Mouse (Mus musculus): ENCODE results near the gene Rps6ka5. TPM values are rescaled to one million over a fixed set of nuclear protein-coding genes. Genes with fewer than 3 reads are reported as not detected.

The Rps6ka5 gene
- polyA plus RNA-seq, 1 experiment: 2.1 TPM

- Histone ChIP-seq H3K4me3 (ENCODE audit: extremely low read depth, insufficient read depth, insufficient read length) (no peak overlapping the region), H3K27ac (ENCODE audit: insufficient read depth, low read length) (no peak overlapping the region; the same call in 1 of the 2 replicates), H3K4me1 (ENCODE audit: control insufficient read depth, insufficient read depth, insufficient read length) (peaks cover 9% of the 10 kb centered on the region), H3K36me3 (ENCODE audit: control insufficient read depth, insufficient read depth, low read length) (no peaks in the 10 kb centered on the region), H3K27me3 (ENCODE audit: control insufficient read depth, insufficient read depth, low read length) (no peaks in the 10 kb centered on the region)
- DNase-seq (ENCODE audit: low read depth in 1 of 2, low spot score in 2 of 2): no peak
- TF ChIP-seq CTCF (IDR thresholded peaks at IDR 0.05; ENCODE audit: extremely low read depth, insufficient read depth, insufficient read length, insufficient replicate concordance): no peak
- no peak for TF ChIP-seq POLR2A (IDR thresholded peaks at IDR 0.05; ENCODE audit: low read depth, low read length)
- 9% methylated on average over 9 of the region's 9 CpGs for WGBS
Measured at GRCm38 (mm10) chr12:100539158-100539714, 187.5 kb downstream of the Rps6ka5 start.

- Histone ChIP-seq H3K4me1 (ENCODE audit: control insufficient read depth, insufficient read depth, insufficient read length) (peaks cover 9% of the 10 kb centered on the region), H3K27me3 (ENCODE audit: control insufficient read depth, insufficient read depth, low read length) (no peaks in the 10 kb centered on the region), H3K36me3 (ENCODE audit: control insufficient read depth, insufficient read depth, low read length) (no peaks in the 10 kb centered on the region), H3K27ac (ENCODE audit: insufficient read depth, low read length) (no peak overlapping the region), H3K4me3 (ENCODE audit: extremely low read depth, insufficient read depth, insufficient read length) (no peak overlapping the region)
- TF ChIP-seq POLR2A (IDR thresholded peaks at IDR 0.05; ENCODE audit: low read depth, low read length) (no peak), CTCF (IDR thresholded peaks at IDR 0.05; ENCODE audit: extremely low read depth, insufficient read depth, insufficient read length, insufficient replicate concordance) (no peak)
- no peak for DNase-seq (ENCODE audit: low read depth in 1 of 2, low spot score in 2 of 2)
- 37% methylated on average over 7 of the region's 7 CpGs for WGBS
Measured at GRCm38 (mm10) chr12:100538445-100539157, 188.2 kb downstream of the Rps6ka5 start.

- Histone ChIP-seq H3K27ac (ENCODE audit: insufficient read depth, low read length) (no peak overlapping the region), H3K27me3 (ENCODE audit: control insufficient read depth, insufficient read depth, low read length) (no peaks in the 10 kb centered on the region), H3K4me3 (ENCODE audit: extremely low read depth, insufficient read depth, insufficient read length) (no peak overlapping the region), H3K4me1 (ENCODE audit: control insufficient read depth, insufficient read depth, insufficient read length) (peaks cover 9% of the 10 kb centered on the region), H3K36me3 (ENCODE audit: control insufficient read depth, insufficient read depth, low read length) (no peaks in the 10 kb centered on the region)
- DNase-seq (ENCODE audit: low read depth in 1 of 2, low spot score in 2 of 2): no peak
- 87% methylated on average over 11 of the region's 11 CpGs for WGBS
- TF ChIP-seq CTCF (IDR thresholded peaks at IDR 0.05; ENCODE audit: extremely low read depth, insufficient read depth, insufficient read length, insufficient replicate concordance) (no peak), POLR2A (IDR thresholded peaks at IDR 0.05; ENCODE audit: low read depth, low read length) (no peak)
Measured at GRCm38 (mm10) chr12:100537091-100537490, 189.7 kb downstream of the Rps6ka5 start.

- no peaks in the 10 kb centered on the region for H3K27me3 ChIP-seq (ENCODE audit: control insufficient read depth, insufficient read depth, low read length)
- 92% methylated on average over 12 of the region's 12 CpGs for WGBS
- no peaks in the 10 kb centered on the region for H3K36me3 ChIP-seq (ENCODE audit: control insufficient read depth, insufficient read depth, low read length)
- H3K27ac ChIP-seq (ENCODE audit: insufficient read depth, low read length): no peak overlapping the region
- H3K4me1 ChIP-seq (ENCODE audit: control insufficient read depth, insufficient read depth, insufficient read length): peaks cover 17% of the 10 kb centered on the region
- DNase-seq (ENCODE audit: low read depth in 1 of 2, low spot score in 2 of 2): no peak
- no peak overlapping the region for H3K4me3 ChIP-seq (ENCODE audit: extremely low read depth, insufficient read depth, insufficient read length)
- TF ChIP-seq POLR2A (IDR thresholded peaks at IDR 0.05; ENCODE audit: low read depth, low read length): no peak
- TF ChIP-seq CTCF (IDR thresholded peaks at IDR 0.05; ENCODE audit: extremely low read depth, insufficient read depth, insufficient read length, insufficient replicate concordance): no peak
Measured at GRCm38 (mm10) chr12:100535028-100535427, 191.8 kb downstream of the Rps6ka5 start.

- Histone ChIP-seq H3K27me3 (ENCODE audit: control insufficient read depth, insufficient read depth, low read length) (no peaks in the 10 kb centered on the region), H3K4me3 (ENCODE audit: extremely low read depth, insufficient read depth, insufficient read length) (no peak overlapping the region), H3K4me1 (ENCODE audit: control insufficient read depth, insufficient read depth, insufficient read length) (peaks cover 13% of the 10 kb centered on the region), H3K27ac (ENCODE audit: insufficient read depth, low read length) (no peak overlapping the region; the same call in 1 of the 2 replicates), H3K36me3 (ENCODE audit: control insufficient read depth, insufficient read depth, low read length) (no peaks in the 10 kb centered on the region)
- no peak for TF ChIP-seq CTCF (IDR thresholded peaks at IDR 0.05; ENCODE audit: extremely low read depth, insufficient read depth, insufficient read length, insufficient replicate concordance)
- no peak for TF ChIP-seq POLR2A (IDR thresholded peaks at IDR 0.05; ENCODE audit: low read depth, low read length)
- DNase-seq (ENCODE audit: low read depth in 1 of 2, low spot score in 2 of 2): no peak
- WGBS: 82% methylated on average over 3 of the region's 3 CpGs
Measured at GRCm38 (mm10) chr12:100534028-100534427, 192.8 kb downstream of the Rps6ka5 start.

- DNase-seq (ENCODE audit: low read depth in 1 of 2, low spot score in 2 of 2): no peak
- 90% methylated on average over 4 of the region's 4 CpGs for WGBS
- no peak for TF ChIP-seq POLR2A (IDR thresholded peaks at IDR 0.05; ENCODE audit: low read depth, low read length)
- TF ChIP-seq CTCF (IDR thresholded peaks at IDR 0.05; ENCODE audit: extremely low read depth, insufficient read depth, insufficient read length, insufficient replicate concordance): no peak
- Histone ChIP-seq H3K4me3 (ENCODE audit: extremely low read depth, insufficient read depth, insufficient read length) (no peak overlapping the region), H3K27me3 (ENCODE audit: control insufficient read depth, insufficient read depth, low read length) (no peaks in the 10 kb centered on the region), H3K4me1 (ENCODE audit: control insufficient read depth, insufficient read depth, insufficient read length) (peaks cover 8% of the 10 kb centered on the region; the same call in 1 of the 2 replicates), H3K36me3 (ENCODE audit: control insufficient read depth, insufficient read depth, low read length) (no peaks in the 10 kb centered on the region), H3K27ac (ENCODE audit: insufficient read depth, low read length) (no peak overlapping the region)
Measured at GRCm38 (mm10) chr12:100533209-100533608, 193.6 kb downstream of the Rps6ka5 start.

- peaks cover 11% of the 10 kb centered on the region; the same call in 1 of the 2 replicates for H3K4me1 ChIP-seq (ENCODE audit: control insufficient read depth, insufficient read depth, insufficient read length)
- no peak overlapping the region for H3K27ac ChIP-seq (ENCODE audit: insufficient read depth, low read length)
- no peak for DNase-seq (ENCODE audit: low read depth in 1 of 2, low spot score in 2 of 2)
- no peak overlapping the region for H3K4me3 ChIP-seq (ENCODE audit: extremely low read depth, insufficient read depth, insufficient read length)
- TF ChIP-seq CTCF (IDR thresholded peaks at IDR 0.05; ENCODE audit: extremely low read depth, insufficient read depth, insufficient read length, insufficient replicate concordance): no peak
- no peak for TF ChIP-seq POLR2A (IDR thresholded peaks at IDR 0.05; ENCODE audit: low read depth, low read length)
- 93% methylated on average over 1 of the region's 1 CpGs for WGBS
- H3K36me3 ChIP-seq (ENCODE audit: control insufficient read depth, insufficient read depth, low read length): no peaks in the 10 kb centered on the region
- no peaks in the 10 kb centered on the region for H3K27me3 ChIP-seq (ENCODE audit: control insufficient read depth, insufficient read depth, low read length)
Measured at GRCm38 (mm10) chr12:100531740-100532139, 195.0 kb downstream of the Rps6ka5 start.
